Mouse (Mus musculus) neutrophil, adult 65 days (primary cell): ENCODE results near the gene Tnp1. TPM values are rescaled to one million over a fixed set of nuclear protein-coding genes. Genes with fewer than 3 reads are reported as not detected.

Experiments
- total RNA-seq: library from RNA; stranded (reverse); gene quantifications from 2 replicates; pipeline ENCODE4 v1.2.4, GENCODE M21; 2023

The Tnp1 gene
- not detected in 2 replicates for total RNA-seq

GRCm38 (mm10) chr1:73015731-73016130 is at the start of gene Tnp1:
TSS of gene Tnp1 (minus strand) at chr1:73015909.

Other genes starting within 250 kb of the Tnp1 start
- gene Igfbp2, start 191.4 kb downstream of the Tnp1 start, total RNA-seq, result not detected in 2 replicates
- gene Igfbp5, start 141.0 kb downstream of the Tnp1 start, total RNA-seq, result 0.23 and 0.73 TPM in 2 replicates